Mouse (Mus musculus) heart, embryonic 13.5 days (tissue): ENCODE measurements around the gene Gnao1. TPM values are rescaled to one million over a fixed set of nuclear protein-coding genes. Genes with fewer than 3 reads are reported as not detected.

ENCODE experiments used
- ATAC-seq: fragments of 200-750 bp; cut with Nextera tagmentation; 2 replicates; pipeline ENCODE4 v1.8.0; 2017; ENCODE audit warnings: moderate TSS enrichment; ENCODE audit not compliant: insufficient number of reproducible peaks, low FRiP score, low TSS enrichment; ENCODE audit errors: extremely low read depth
- H3K27ac ChIP-seq: fragments of 300-500 bp; sonication (generic); replicated peaks from 2 replicates; pipeline ENCODE4 v1.5.1; 2015; ENCODE audit warnings: moderate library complexity, mild to moderate bottlenecking, inconsistent platforms
- H3K27me3 ChIP-seq: fragments of 300-500 bp; sonication (generic); replicated peaks from 2 replicates; pipeline ENCODE4 v1.6.1; 2015; ENCODE audit warnings: mild to moderate bottlenecking, inconsistent platforms
- H3K36me3 ChIP-seq: fragments of 300-500 bp; sonication (generic); 2 replicates; pipeline ENCODE4 v1.6.1; 2015; ENCODE audit warnings: mild to moderate bottlenecking, inconsistent platforms
- H3K4me1 ChIP-seq: fragments of 300-500 bp; sonication (generic); 2 replicates; pipeline ENCODE4 v1.6.1; 2015; ENCODE audit warnings: inconsistent platforms
- H3K4me2 ChIP-seq: fragments of 300-500 bp; sonication (generic); 2 replicates; pipeline ENCODE4 v1.6.1; 2015; ENCODE audit warnings: inconsistent platforms, mild to moderate bottlenecking, moderate library complexity
- H3K4me3 ChIP-seq: fragments of 300-500 bp; sonication (generic); 2 replicates; pipeline ENCODE4 v1.5.1; 2015; ENCODE audit warnings: moderate library complexity, mild to moderate bottlenecking, inconsistent platforms
- H3K9ac ChIP-seq: fragments of 300-500 bp; sonication (generic); 2 replicates; pipeline ENCODE4 v1.6.1; 2015; ENCODE audit warnings: inconsistent platforms, mild to moderate bottlenecking, moderate library complexity
- H3K9me3 ChIP-seq: fragments of 300-500 bp; sonication (generic); 2 replicates; pipeline ENCODE4 v1.6.1; 2016; ENCODE audit warnings: inconsistent platforms
- WGBS: fragments of 180-500 bp; shearing (Covaris S2); methylation state at CpG from one replicate; pipeline ENCODE4 v1.1.7; 2015; ENCODE audit warnings: mixed read lengths; 5-methylcytosine and 5-hydroxymethylcytosine counted together
- polyA plus RNA-seq: library from polyadenylated mRNA; unstranded; fragments of >200 nt; fragmentation: Nextera tagmentation; extraction: Ambion mirVana; gene quantifications from 2 replicates; pipeline ENCODE4 v1.2.1, GENCODE M21; 2015

Gnao1 gene
- polyA plus RNA-seq, 1 experiment from 2014 or later: 13.2 TPM

DNA sequence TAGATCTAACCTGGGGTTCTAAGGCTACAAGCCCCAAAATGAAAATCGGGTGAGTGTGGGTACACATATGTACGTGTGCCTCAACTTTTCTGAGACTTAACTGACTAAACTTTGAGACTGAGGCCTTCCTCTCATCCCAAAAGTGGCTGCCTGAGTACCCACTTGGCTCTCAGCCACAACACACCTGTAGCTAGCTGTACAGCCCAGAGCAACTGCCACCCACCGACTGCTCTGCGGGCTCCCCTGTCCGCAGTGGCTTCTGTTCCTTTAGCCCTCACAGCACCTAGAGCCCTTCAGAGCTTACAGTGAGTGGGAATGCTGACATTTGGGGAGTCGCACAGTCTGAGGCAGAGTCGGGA is 110.8 kb downstream of the Gnao1 start:
- Histone ChIP-seq H3K9me3 (no peaks in the 10 kb centered on the region), H3K4me2 (no peak overlapping the region), H3K4me3 (no peak overlapping the region), H3K27me3 (no peaks in the 10 kb centered on the region), H3K36me3 (no peaks in the 10 kb centered on the region), H3K4me1 (peaks cover 48% of the 10 kb centered on the region), H3K9ac (no peak overlapping the region), H3K27ac (no peak overlapping the region)
- WGBS: 81% methylated on average over 7 of the region's 7 CpGs
- ATAC-seq: no peak

DNA sequence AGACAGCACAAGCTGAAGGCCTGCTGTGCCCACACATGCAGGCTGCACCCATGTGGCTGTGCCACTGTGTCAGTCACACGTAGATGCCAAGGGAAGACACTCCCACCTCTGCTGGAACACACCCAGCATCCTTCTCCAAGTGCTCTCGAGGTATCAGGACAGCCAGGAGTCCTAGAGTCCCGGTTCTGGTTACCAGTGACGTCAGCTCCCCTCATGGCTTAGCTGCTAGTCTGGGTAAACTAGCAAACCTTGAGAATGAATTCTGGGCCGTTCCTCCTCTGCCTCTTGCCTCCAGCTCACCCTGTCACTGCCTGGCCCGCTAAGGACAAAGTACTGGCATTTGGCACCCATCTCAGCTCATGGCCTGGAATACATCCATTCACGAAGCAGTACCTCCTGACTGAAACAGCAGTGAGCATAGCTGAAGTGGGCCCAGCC is 114.2 kb downstream of the Gnao1 start:
- H3K9ac ChIP-seq: no peak overlapping the region
- WGBS: 48% methylated on average over 7 of the region's 7 CpGs
- no peak overlapping the region for H3K4me2 ChIP-seq
- no peak overlapping the region for H3K4me3 ChIP-seq
- ATAC-seq: no peak
- H3K27ac ChIP-seq: no peak overlapping the region
- no peaks in the 10 kb centered on the region for H3K36me3 ChIP-seq
- peaks cover 25% of the 10 kb centered on the region for H3K4me1 ChIP-seq
- H3K9me3 ChIP-seq: peaks cover 4% of the 10 kb centered on the region
- H3K27me3 ChIP-seq: no peaks in the 10 kb centered on the region

DNA sequence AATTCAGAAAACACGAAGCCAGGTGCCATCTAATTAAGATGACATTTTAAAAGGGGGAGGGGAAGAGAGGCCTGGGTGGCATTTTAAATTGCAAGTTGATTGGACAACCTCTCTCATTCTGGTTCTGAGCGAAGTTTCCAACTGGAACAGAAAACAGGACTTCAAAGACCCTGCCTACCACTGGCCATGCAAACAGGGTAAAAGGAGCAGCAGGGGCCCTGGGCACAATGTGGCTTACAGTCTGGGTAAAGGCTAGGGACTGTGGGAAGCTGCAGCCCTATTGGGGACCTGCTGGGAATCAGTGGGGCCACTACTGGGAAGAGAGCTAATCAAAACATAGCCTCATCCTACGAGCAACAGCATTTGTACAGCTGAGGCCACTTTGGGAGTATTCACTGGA is 115.7 kb downstream of the Gnao1 start:
- no peaks in the 10 kb centered on the region for H3K27me3 ChIP-seq
- no peak for ATAC-seq
- 43% methylated on average over 3 of the region's 3 CpGs for WGBS
- H3K4me3 ChIP-seq: no peak overlapping the region
- H3K4me1 ChIP-seq: peaks cover 12% of the 10 kb centered on the region
- no peak overlapping the region for H3K27ac ChIP-seq
- H3K36me3 ChIP-seq: no peaks in the 10 kb centered on the region
- H3K9me3 ChIP-seq: peaks cover 4% of the 10 kb centered on the region
- no peak overlapping the region for H3K4me2 ChIP-seq
- H3K9ac ChIP-seq: no peak overlapping the region

DNA sequence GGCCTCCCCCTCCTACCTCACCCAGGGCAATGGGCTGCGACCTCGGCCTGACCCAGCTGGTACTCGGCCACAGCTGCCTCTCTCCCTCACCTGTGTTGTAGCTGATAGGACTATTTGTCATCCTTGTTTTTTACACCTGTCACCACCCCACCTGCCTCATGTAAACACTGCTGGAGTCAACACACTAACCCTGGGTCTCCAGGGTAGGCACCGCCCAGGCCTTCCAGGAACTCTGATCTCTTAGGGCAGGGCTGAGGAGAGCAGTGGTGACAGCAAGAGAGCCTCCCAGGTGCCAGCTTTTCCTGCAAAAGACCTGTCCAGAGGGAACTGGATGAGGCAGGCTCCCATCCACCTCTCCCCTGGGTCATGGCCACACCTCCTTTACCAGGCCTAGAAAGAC is 119.5 kb downstream of the Gnao1 start:
- Histone ChIP-seq H3K4me1 (peaks cover 7% of the 10 kb centered on the region), H3K36me3 (no peaks in the 10 kb centered on the region), H3K27me3 (no peaks in the 10 kb centered on the region), H3K4me3 (no peak overlapping the region), H3K4me2 (no peak overlapping the region), H3K9ac (no peak overlapping the region), H3K27ac (no peak overlapping the region), H3K9me3 (peaks cover 4% of the 10 kb centered on the region)
- WGBS: 81% methylated on average over 4 of the region's 4 CpGs
- ATAC-seq: no peak

DNA sequence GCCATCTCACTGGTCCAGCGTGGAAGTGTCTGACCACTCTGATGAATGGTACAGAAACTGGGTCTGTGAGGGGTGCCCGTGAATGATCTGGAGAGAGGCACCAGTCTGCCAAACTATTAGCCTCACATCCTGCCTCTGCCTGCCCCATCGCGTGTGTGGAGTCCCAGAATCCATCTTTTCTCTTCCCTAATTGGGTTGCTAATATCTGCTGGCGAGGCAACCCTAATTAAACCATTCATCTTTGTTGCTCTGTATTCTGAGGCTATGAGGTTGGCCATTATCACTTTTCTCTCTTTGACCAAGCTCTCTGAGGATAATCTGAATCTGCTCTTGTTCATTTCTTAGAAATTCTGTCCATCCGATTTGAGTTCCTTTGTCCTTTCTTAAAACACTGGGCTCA is 121.6 kb downstream of the Gnao1 start:
- 85% methylated on average over 6 of the region's 6 CpGs for WGBS
- peaks cover 4% of the 10 kb centered on the region for H3K9me3 ChIP-seq
- H3K27ac ChIP-seq: no peak overlapping the region
- no peak overlapping the region for H3K4me3 ChIP-seq
- H3K9ac ChIP-seq: no peak overlapping the region
- no peaks in the 10 kb centered on the region for H3K27me3 ChIP-seq
- ATAC-seq: no peak
- no peak overlapping the region for H3K4me2 ChIP-seq
- no peaks in the 10 kb centered on the region for H3K4me1 ChIP-seq
- H3K36me3 ChIP-seq: no peaks in the 10 kb centered on the region

DNA sequence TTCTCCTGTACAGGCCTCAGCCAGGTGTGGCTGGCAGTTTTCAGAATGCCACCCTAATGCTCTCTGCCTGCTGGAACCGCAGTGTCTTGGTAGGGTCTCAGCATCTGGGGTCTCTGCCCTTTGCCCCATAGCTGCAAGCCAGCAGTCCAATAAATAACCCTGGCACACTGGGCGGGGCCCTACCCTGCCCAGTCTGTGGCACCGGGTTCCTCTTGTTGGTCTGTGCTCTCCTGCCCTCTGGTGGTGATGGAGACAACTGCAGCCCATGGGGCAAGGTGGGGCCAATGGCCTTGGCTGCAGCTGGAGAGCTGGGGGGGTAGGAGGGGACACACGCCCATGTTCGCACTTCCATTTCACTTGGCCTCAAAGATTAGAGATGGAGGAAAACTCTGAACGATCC is 123.1 kb downstream of the Gnao1 start:
- H3K9ac ChIP-seq: no peak overlapping the region
- no peak overlapping the region for H3K4me3 ChIP-seq
- no peaks in the 10 kb centered on the region for H3K36me3 ChIP-seq
- H3K9me3 ChIP-seq: no peaks in the 10 kb centered on the region
- no peaks in the 10 kb centered on the region for H3K27me3 ChIP-seq
- no peak overlapping the region for H3K27ac ChIP-seq
- no peak for ATAC-seq
- WGBS: 27% methylated on average over 6 of the region's 6 CpGs
- no peak overlapping the region for H3K4me2 ChIP-seq
- H3K4me1 ChIP-seq: no peaks in the 10 kb centered on the region

DNA sequence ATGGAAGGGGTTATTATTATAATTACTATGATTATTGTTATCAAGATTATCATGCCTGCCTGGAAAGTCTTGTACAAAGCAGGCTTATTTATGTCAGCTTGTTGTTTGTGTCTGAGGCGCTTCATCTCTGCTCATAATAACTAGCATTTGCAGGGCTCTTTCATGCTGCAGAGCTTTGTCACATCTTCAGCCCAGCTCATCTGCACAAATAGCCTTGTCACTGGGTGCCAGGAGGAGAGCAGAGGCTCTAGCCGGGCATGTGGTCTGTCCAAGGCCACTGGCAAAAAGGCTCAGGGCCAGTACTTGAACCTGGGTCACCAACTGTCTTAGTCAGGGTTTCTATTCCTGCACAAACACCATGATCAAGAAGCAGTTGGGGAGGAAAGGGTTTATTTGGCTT is 123.5 kb downstream of the Gnao1 start:
- H3K9ac ChIP-seq: no peak overlapping the region
- H3K27me3 ChIP-seq: no peaks in the 10 kb centered on the region
- no peaks in the 10 kb centered on the region for H3K36me3 ChIP-seq
- H3K4me1 ChIP-seq: no peaks in the 10 kb centered on the region
- no peak overlapping the region for H3K4me3 ChIP-seq
- ATAC-seq: no peak
- H3K9me3 ChIP-seq: no peaks in the 10 kb centered on the region
- no peak overlapping the region for H3K27ac ChIP-seq
- H3K4me2 ChIP-seq: no peak overlapping the region
- WGBS: 74% methylated on average over 2 of the region's 2 CpGs

DNA sequence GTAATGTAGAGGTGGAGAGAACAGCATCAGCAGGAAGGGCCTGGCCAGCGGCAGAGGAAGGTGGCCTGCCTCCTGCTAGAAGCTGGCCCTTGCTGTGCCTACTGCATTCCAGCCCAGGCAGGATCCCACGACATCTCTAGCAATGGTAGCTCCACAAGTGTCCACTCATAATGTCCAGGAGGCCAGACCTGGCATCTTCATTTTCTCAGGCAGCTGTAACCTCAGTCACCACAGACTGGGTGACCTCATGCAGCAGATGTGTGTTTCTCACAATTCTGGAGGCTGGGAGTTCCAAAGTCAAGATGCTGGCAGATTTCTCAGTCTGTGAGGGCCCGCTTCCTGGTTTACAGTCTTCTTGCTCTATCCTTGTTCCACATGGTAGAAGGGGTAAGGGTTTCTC is 128.4 kb downstream of the Gnao1 start:
- 71% methylated on average over 3 of the region's 3 CpGs for WGBS
- H3K36me3 ChIP-seq: no peaks in the 10 kb centered on the region
- H3K27me3 ChIP-seq: no peaks in the 10 kb centered on the region
- H3K4me3 ChIP-seq: no peak overlapping the region
- no peaks in the 10 kb centered on the region for H3K9me3 ChIP-seq
- no peak overlapping the region for H3K4me2 ChIP-seq
- H3K27ac ChIP-seq: no peak overlapping the region
- no peak for ATAC-seq
- no peak overlapping the region for H3K9ac ChIP-seq
- peaks cover 29% of the 10 kb centered on the region for H3K4me1 ChIP-seq

DNA sequence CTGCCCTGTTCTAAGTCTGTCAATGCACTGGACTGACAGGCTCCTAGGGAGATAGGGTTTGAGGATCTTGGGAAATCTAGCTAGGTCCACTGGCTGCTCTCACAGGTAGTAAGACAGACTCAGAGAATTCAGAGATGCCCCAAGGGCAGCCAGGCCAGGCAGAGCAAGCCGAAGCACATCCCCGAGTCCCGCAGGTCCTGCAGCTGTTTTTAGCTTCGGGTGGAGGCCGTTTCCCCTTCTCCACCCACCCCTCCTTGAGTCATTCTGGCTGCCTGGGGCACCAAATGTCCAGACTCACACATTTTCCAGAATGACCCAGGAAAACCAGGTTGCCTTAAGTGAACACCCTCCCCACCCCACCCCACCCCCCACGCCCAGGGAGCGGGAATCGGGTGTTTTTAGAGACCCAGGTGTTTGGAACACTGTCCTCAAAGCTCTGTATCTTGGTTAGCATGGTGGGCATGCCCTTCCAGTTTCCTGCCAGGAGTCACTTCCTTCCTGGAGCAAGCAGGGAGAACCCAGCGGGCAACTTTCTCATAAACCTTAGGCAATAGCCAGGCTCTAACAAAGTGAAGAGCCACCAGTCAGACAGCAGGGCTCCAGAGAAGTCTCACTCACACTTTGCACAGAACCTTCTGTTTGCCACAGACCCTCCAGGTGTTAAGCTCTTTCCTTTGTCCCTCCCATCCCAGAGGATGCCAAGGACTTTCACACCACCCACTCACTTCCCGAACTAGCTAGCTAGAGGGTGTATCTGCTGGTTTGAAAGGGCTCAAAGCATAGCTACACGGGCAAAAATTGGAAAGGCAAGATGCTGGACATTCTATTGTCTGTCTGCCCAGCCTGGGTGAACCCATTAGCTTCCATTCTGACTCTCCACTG is 131.0 kb downstream of the Gnao1 start:
- Histone ChIP-seq H3K9ac (0 out of 2 replicates have a peak overlapping the region, but pooled peaks have one; percentile 9), H3K4me2 (peak overlapping the region; percentile 3; the same call in 1 of the 2 replicates), H3K4me3 (no peak overlapping the region), H3K27ac (peak overlapping the region; percentile 44), H3K4me1 (peaks cover 34% of the 10 kb centered on the region), H3K27me3 (no peaks in the 10 kb centered on the region), H3K9me3 (no peaks in the 10 kb centered on the region), H3K36me3 (no peaks in the 10 kb centered on the region)
- WGBS: 35% methylated on average over 11 of the region's 11 CpGs
- ATAC-seq: no peak

DNA sequence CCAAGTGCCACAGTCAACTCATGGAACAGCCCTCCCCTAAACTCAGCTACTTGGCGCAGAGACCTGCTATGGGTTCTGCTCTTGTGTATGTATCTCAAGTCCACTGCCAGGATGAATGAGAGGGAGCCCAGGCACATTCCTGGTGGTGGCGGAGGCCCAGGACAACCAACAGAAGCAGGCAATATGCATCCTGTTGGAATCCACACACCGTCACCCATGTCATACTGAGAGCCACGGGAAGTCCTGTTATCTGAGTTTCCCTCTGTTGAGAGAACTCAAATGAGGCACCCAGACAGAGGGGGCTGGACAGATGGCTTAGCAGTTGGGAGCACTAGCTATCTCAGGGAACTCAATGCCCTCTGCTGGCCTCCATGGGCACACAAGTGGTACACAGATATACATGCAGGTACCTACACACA is 131.9 kb downstream of the Gnao1 start:
- Histone ChIP-seq H3K27ac (peak overlapping the region; percentile 44), H3K4me2 (peak overlapping the region; percentile 3; the same call in 1 of the 2 replicates), H3K27me3 (no peaks in the 10 kb centered on the region), H3K36me3 (no peaks in the 10 kb centered on the region), H3K9ac (no peak overlapping the region), H3K9me3 (no peaks in the 10 kb centered on the region), H3K4me1 (peaks cover 40% of the 10 kb centered on the region), H3K4me3 (no peak overlapping the region)
- no peak for ATAC-seq
- 27% methylated on average over 4 of the region's 4 CpGs for WGBS

DNA sequence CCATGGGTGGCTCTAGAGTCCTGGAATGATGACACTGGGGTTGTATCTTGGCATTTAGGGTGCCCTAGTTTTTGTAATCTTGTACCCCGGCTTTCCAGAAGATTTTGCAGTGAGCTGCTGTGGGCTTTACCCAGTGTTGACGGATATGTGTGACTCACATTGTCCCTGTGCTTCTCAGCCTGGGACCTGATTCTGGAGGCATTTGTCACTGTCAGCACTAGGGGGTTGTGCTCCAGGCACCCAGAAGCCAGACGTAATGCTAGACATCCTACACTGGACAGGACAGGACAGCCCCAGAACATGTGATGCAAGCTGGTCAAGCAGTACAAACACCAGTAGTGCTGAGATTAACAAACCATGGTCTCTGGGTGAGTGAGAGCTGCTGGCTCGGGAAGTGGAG is 136.0 kb downstream of the Gnao1 start:
- ATAC-seq: 0 out of 2 replicates have a peak, but pooled peaks have one; percentile 34
- H3K9ac ChIP-seq: 0 out of 2 replicates have a peak overlapping the region, but pooled peaks have one; percentile 29
- no peaks in the 10 kb centered on the region for H3K9me3 ChIP-seq
- peaks cover 6% of the 10 kb centered on the region for H3K36me3 ChIP-seq
- H3K27me3 ChIP-seq: no peaks in the 10 kb centered on the region
- H3K4me3 ChIP-seq: no peak overlapping the region
- peaks cover 38% of the 10 kb centered on the region for H3K4me1 ChIP-seq
- WGBS: 38% methylated on average over 4 of the region's 4 CpGs
- H3K27ac ChIP-seq: no peak overlapping the region
- H3K4me2 ChIP-seq: 0 out of 2 replicates have a peak overlapping the region, but pooled peaks have one; percentile 9

DNA sequence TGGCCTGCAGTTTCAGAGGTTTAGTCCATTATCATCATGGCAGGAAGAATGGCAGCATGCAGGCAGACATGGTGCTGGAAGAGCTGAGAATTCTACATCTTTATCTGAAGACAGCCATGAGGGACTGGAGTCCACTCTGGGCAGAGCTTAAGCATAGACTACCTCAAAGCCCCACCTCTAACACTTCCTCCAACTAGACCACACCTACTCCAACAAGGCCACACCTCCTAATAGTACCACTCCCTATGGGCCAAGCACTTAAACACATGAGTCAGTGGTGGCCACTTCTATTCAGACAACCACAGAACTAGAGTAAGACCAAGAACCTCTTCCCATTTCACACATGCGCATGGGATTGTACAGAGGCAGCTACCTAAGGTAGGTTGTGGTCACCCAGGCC is 136.6 kb downstream of the Gnao1 start:
- WGBS: 100% methylated on average over 1 of the region's 1 CpGs
- H3K27ac ChIP-seq: no peak overlapping the region
- H3K9ac ChIP-seq: no peak overlapping the region
- H3K9me3 ChIP-seq: no peaks in the 10 kb centered on the region
- ATAC-seq: no peak
- H3K4me2 ChIP-seq: no peak overlapping the region
- peaks cover 32% of the 10 kb centered on the region for H3K4me1 ChIP-seq
- H3K36me3 ChIP-seq: peaks cover 12% of the 10 kb centered on the region
- no peak overlapping the region for H3K4me3 ChIP-seq
- H3K27me3 ChIP-seq: no peaks in the 10 kb centered on the region
